Mouse (Mus musculus) adrenal gland, adult 8-10 months (tissue): ENCODE data around the gene Icmt. TPM values are rescaled to one million over a fixed set of nuclear protein-coding genes. Genes with fewer than 3 reads are reported as not detected.
A peak's percentile ranks its signal among the peaks of the same experiment; 100 is the strongest.

Experiments
- DNase-seq: peaks from one replicate; pipeline ENCODE4 v3.0.0; 2022
- total RNA-seq, 4 experiments: library from RNA; stranded (reverse); gene quantifications; 2 replicates each; pipeline ENCODE4 v1.2.4; 2022

Icmt gene
- 10 to 100 TPM; 54.1 to 66.7 (median 59.6) TPM for total RNA-seq

DNA sequence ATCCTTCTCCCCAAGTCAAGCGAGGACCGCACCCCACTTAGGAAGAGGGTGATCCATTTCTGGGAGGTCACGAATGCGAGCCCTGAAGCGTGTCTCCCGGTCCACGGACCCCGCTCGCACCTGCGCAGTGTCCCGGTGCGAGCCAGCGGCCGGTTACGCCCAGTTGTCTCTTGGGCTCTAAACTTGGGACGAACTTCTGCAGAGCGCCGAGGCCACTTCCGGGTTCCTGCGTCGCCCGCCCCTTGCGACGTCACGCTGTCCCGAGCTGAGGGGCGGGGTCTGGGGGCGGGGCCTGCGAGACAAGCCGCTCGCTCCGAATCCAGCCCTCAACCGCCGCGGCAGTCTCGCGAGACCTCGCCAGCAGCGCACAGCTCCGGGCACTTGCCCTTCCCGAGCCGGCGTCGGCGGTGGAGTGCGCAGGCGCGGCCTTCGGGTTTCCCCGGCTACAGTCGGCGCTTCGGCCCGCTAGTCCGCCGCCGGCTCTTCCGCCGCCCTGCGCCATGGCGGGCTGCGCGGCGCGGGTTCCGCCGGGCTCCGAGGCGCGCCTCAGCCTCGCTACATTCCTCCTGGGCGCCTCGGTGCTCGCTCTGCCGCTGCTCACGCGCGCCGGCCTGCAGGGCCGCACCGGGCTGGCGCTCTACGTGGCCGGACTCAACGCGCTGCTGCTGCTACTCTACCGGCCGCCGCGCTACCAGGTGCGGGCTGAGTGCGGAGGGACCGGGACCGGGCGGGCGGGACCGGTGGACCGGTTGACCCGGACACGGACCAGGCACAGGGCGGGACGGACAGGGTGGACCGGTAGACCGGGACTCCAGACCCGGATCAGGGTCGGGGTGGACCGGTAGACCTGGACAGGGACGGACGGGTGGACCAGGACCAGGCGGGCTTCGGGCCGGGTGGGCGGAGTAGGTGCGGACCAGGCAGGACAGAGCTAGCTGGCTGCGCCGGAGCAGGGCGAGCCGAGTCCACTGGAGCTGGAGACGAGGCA lies at the start of gene Icmt:
Icmt (plus strand) TSS at position 354 of the 988 bp plus-strand sequence.
- DNase-seq = peak; percentile 99

DNA sequence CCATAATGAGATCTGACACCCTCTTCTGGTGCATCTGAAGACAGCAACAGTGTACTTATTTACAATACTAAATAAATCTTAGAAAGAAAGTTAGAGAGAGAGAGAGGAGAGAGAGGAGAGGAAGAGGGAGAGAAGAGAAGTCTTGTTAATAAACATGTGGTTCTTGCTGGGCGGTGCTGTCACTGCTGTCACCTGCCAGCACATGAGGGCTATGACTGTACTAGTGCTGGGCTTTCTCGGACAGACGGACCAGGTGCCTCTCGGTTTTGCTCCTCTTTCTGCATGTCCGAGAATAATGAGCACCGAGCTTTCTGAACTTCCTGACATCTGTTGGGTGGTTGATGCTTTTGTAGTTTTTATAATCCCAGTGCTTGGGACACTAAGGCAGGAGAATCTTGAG lies 46.4 kb upstream of the Icmt start:
- no peak for DNase-seq

DNA sequence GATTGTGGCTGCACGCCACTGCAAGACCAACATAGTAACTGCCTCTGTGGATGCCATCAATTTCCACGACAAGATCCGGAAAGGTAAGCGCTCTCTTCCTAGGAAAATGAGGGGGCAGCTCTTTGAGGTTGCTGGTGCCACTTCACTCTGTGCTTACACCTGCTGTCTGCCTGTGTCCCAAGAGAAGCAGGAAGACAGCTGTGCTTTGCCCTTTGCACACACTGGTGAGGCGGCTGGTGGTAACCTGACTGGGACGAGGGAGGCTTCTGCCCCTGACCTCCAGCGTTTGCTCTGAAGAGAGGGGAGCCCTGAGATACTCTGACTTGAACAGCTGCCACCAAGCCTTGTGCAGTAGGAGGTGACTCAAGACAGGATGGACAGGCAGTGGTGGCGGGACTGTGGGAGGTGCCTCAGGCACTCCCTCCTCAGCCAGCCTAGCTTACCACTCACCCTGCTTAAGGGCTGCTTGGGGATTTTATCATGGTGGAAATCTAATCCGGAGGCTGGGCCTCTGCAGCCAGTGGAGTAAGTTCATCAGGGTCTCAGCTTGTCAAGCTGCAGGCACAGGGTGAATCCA lies 43.8 kb upstream of the Icmt start:
- DNase-seq = no peak

DNA sequence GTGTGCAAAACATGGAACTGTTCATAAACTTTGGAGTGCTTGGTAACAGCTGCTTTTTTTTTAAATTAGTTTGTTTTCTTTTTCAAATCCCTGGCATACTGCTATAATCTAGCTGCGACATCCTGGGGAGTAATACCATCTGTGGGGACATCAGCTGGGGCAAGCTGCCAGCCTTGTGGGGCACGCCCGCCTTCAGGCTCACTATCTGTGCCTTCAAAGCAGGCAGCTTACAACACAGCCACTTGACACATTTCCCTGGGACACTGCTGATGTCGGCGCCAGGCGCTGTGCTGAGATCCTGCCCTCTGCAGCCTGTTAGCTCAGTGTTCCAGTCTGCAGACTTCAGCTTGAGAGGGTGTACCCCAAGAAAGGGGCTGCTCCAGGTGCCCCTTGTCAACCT lies 40.0 kb upstream of the Icmt start:
- DNase-seq = no peak

DNA sequence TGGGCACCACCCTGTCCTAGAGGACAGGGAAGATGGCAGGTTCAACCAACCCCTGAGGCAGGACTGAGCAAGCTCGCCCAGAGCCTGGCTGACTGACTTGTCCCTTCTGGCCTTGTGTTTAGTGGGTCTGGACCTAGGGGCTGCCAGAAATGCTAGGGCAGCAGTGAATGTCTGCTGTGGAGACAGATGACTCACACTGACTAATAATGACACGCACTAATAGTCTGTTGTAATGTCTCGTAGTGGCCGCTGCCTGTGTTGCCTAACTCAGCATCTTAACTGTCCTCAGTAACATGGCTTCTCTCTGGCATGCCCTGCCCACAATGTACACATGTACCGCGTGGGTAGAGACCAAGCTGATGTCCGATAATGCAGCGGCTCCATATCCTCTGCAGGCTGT lies 36.6 kb upstream of the Icmt start:
- peak; percentile 53 for DNase-seq

DNA sequence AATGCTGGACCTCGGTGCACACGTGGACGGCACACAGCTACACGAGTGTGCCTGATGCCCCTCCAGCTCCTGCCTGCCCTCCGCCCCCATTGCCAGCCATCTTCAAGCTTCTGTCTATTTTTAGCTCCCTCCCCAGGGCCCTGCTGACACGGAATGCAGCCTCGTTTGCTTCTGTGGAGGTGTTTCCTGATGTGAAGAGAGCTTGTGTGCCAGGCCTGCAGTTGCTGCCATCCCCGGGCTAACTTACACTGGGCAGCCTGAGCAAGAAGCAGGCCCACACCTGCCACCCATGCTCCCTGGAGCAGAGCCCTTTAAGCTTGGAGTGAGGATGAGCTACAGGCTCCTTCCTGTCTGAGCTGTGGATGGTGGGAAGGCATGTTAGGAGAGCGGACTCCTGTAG lies 34.8 kb upstream of the Icmt start:
- no peak for DNase-seq

DNA sequence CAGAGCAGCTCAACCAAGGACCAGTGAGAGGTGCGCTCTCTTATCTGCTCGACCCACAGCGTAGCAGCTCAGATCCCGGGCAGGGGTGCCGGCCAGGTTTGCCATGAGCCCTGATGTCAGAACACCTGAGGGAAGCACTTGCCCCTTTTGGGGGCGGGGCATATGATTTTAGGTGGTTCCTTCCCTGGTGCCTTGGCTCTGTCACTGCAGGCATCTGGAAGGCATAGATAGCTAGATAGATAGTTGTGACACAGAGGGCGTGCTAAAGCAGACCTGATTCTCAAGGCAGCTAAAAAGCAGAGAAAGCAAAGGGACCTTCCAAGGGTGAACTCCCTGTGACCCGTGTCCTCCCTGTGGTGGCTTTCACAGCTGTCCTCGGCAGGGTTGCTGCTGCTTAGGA lies 33.9 kb upstream of the Icmt start:
- DNase-seq = no peak

DNA sequence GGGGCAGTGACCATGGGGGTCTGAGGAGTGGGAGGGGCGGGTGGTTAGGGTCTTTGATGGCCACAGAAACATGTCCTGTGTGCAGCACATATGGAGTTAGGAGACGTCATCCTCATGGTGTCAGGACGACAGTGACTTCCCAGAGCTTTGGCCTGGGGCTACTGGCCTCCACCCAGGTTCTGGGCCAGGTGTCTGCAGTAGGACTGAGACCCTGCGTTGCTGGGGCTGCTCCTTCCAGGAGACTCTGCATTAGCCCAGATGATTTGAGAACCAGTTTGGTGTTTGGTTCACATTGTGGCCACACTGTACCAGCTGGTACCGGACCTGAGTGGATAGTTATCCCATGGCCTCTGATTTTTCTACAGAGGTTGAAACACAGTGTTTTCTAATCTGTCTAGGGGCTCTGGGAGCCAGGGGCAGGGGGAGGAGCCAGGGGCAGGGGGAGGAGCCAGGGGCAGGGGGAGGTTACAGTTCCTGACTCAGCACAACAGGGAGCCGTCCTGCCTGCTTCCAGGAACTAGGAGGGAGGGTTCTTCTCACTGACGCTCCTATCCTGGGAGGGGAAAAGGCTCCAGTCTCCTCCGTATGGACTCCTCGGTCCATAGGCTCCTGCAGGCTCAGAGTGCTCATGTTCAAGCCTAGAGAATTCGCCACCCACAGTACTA lies 33.4 kb upstream of the Icmt start:
- no peak for DNase-seq

DNA sequence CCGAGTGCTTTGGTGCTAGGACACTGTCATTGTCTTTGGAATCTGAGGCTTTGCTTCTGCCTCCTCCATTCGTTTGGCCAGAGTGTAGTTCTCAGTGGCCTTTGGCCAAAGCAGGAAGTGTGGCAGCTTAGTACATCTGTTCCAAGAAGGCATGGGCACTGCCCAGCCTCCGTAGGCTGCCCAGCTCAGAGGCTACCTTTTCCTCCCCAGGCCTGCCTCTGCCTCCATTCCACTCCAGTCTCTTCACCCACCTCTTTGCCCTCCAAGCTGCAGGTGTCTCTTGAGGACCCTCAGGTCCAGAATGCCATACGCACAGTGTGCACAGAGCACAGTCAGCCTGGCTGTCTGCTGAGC lies 32.9 kb upstream of the Icmt start:
- no peak for DNase-seq

DNA sequence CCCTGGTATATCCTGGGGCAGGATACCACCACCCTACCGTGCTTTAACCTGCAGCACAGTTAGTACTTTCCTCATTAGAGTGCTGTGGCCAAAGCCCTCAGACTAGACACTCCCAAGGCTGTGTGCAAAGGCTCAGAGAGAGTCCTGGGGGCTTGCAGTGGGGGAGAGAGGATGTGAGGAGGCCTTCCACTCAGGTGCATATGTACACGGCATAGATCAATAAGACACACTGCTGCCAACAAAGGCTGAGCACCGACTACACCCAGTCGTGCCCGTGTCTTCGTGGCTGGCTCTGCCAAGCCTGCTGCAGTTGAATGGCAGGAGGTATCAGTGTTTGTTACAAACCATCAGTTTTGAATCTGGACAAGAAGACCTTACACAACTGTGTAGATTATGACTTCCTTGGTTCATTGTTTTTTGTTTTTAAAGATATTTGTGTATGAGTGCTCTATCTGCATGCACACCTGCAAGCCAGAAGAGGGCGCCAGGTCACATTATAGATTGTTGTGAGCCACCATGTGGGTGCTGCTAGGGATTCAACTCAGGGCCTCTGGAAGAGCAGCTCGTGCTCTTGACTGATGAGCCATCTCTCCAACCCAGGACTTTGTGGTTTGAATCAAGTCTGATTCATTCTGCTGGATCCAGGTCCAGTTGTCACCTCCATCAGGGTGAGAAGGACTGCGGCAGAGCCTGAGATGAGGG lies 32.0 kb upstream of the Icmt start:
- no peak for DNase-seq

DNA sequence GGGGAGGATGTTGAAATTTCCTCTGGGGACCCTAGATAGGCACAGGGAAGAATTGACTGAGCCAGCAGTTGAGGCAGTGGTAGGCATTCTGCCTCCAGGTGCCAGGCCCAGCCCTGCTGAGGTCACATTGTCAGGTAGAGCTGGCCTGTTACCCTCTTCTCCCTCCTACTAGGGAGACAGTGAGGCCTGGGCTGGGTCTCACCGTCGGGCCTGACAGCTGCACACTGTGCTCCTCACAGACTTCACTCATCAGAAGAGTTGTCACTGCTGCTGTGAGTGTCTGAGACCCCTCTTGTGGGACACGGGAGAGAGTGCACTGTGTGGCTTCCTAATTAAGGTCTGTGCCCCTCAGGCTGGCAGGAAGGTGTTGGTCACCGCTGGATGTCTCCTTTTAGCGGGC lies 31.2 kb upstream of the Icmt start:
- DNase-seq = no peak

DNA sequence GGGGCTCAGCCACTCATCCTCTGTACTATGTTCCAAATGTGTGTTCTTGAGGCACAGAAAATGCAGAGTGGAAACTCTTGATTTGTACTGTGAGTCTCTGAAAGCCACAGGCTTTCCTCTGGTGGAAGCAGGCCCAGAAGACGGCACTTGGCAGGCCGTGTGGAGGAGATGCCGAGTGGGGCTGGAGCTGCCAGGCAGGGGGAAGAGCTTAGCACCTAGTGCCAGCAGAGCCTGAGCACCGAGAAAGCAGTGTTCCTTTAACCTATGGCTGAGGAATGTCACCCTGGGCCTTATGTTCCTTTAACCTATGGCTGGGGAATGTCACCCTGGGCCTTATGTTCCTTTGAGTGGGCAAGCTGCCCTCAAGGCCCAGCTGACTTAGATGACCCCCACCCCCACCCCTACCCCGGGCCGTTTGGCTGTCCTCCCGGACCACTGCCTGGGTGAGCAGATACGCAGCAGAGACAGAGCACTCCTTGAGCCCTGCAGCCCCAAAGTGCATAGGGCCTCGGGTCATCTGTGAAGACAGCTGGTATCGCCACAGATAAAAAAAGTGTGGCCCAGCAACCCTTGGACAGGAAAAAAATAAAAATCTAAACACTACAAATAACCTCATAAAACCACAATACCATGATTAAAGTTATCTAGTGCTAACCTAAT lies 30.7 kb upstream of the Icmt start:
- DNase-seq = no peak

DNA sequence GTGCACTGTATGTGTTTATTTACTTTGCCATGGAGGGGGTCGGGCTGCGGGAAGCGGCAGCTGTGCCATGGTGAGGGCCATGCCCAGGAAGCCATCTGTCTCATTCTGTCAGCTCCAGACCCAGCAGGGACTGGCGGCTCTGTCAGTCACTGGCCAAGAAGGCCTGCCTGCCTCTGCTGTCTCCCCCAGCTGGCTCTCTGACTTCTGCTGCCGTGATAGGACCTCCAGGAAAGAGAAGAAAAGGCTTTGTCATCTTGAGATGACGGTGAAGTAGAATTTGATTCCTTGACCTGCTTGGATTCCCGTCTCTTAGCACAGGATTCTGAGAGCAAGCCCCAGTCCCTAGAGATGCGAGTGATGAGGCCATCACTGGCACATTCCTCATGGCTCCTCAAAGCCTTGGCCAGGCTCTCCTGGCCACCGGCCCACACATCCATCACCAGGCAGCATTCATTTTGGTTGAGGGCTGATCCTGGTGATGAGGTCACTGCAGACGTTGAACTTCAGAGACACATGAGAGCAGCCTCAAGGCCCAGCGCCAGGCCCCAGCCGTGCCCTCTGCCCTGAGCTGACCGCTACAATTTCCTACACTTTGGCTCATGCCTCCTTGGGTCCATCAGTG lies 29.2 kb upstream of the Icmt start:
- peak; percentile 81 for DNase-seq

DNA sequence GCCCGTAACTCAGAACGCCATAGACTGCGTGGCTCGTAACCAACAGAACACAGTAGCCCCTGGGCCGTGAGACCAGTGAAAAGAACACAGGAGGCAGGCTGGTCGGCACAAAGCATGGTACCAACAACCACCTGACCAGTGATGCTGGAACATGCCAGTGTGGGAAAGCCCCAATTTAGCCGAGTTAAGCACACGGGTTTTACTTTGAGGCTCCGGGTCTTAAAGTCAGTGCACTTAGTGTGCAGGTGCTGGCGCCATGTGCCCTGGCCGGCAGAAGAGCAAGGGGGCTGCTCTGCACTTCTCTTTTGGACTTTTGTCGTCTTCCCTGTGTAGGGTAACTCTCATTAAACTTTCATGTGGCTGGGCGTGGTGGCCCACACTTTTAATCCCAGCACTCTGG lies 27.1 kb upstream of the Icmt start:
- no peak for DNase-seq

DNA sequence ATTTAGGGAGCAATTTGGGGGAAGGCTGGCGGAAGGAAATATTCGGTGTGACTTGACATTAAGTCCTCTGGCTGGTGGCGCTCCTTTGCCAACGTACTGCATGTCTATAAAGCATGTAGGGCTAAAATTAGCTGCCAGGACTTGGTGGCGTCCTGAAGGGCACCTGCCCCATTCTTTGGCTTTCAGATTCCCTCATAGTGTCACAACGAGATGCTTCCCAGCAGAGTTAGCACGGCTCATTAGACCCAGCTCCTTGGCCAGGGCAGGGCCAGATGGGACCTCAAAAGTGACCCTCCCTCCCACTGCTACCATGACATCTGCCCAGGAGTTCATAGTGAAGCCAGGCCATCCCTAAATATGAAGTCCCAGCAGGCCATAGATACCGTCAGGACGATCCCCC lies 26.4 kb upstream of the Icmt start:
- DNase-seq = no peak

DNA sequence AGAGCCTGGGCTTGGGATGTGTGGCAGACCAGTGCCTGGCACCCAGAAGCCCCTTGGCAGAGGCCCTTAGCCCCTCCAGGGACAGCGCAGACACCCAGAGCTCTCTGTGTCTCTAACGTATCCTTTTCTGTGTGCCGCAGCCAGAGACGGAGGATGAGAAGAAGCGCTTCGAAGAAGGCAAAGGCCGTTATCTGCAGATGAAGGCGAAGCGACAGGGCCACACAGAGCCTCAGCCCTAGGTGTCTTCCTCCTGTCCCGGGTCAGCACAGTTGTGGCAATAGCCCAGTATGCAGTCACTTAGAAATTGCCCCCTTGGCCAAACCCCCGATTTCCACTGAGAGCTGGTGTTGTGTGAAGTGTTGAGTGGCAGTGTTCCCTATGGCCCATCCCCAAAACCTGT lies 25.7 kb upstream of the Icmt start:
- no peak for DNase-seq

DNA sequence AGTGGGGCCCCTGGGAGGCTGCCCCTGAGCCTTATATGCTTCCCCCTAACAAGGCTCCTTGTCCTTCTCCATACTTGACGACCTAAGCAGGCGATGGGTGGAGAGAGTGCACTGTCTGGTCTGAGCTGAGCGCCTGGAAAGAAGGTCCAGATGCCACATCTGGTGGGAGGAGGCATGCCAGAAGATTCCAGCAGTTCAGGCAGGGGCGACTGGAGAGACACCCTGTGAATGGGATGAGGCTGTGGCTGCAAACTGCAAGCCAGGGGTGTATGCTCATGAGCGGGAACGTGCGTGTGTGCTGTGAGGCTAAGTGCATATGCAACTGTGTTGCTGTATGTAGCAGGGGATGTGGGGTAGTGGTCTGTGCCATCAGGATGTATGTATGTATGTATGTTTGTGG lies 25.0 kb upstream of the Icmt start:
- no peak for DNase-seq

DNA sequence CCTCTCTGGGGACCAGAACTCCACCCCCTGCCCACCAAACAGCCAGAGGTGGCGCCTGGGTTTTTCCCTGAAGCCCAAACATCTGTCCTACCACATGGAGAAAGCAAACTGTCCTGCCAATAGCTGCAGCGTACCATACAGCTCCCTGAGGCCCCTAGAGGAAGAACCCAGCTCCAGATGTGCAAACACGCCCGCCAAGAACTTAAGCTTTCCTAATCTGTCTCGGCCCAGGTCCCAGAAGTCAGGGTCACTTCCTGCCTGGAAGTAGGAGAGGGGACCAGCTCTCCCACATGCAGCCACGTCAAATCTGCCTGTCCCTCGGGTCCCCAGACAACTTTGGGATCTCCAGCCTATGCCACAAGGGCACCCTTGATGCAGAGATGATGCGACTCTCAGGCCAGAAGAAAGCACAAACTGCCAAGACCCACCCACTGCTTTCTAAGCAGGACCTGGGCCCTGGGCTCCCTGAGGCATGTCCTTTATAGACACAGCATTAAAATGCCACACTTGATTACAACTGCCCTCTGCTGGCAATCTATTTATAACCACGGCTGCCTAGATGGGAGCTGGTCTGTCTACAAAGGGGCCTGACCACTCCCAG lies 24.5 kb upstream of the Icmt start:
- DNase-seq = no peak

DNA sequence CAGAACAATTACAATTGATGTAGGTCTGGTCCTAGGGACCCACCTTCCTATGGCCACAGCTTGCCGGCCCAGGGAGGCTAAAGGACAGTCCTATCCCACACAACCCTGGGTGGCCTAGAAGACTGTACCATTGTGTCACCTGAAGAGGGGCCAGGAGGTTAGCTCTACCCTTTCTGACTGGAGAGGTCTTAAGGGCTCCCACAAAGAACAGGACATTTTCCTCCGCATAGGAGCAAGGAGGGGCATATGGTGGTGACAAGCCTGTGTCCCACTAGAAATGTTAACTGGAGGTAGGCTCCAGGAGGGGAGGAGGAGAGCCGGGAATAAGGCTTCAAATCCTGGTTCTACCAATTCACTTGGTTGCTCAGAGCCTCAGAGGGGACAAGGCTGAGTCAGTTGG lies 23.8 kb upstream of the Icmt start:
- DNase-seq = no peak

DNA sequence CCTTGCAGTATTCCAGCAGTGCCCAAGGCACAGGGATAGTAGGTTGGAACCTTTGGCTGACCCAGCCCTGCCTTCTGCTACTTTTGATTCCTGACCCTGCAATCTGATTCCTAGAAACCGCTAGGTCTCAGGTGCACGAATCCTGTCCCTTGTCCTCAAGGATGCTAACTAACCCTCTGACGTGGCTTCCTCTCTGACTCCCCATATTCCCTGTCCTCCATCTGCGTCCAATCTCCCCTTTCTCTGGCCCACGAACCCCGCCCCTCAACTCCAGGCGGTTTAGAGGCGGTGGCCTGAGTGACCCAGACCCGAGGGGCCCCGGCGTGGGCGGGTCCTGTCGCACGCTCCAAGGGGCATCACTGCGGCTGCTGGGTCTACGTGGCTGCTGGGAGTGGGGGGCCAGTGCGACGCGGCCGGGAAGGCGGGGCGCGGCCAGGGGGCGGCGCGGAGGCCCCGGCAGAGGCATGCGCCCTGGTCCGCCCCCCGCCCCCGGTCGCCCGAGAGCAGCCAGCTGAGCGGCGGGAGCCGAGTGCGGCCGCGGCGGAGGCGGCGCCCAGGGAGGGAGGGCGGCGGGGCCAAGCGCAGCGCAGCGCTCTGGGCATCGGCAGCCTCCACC lies 23.3 kb upstream of the Icmt start, which contains the start of gene Gpr153:
Gpr153 (plus strand) TSS at position 612 of the 616 bp plus-strand sequence.
- DNase-seq = no peak

DNA sequence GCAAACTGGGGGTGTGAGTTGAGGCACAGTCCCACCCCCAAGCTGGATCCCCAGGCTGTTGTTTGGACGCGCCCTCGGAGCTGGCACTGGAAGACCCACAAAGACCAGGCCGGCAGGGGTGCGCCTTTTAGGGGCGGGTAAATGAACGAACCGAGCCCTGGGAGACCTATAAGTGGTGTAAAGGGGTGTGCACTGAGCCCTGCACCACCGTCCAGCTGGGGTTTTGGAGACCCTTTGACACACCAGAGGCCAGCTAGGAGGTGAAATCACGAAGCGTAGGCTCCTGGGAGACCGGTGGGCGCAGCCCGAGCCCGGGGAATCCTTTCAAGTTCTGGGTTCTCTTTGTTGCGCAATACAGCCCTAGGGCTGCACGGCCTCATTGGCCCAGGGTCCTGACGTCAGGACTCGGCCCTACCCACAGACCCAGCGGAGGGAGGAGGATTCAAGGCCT lies 22.3 kb upstream of the Icmt start:
- DNase-seq = no peak
